Mouse (Mus musculus) CH12.LX (cell line): ENCODE results near the gene Rpl38. TPM values are rescaled to one million over a fixed set of nuclear protein-coding genes. Genes with fewer than 3 reads are reported as not detected.

ENCODE experiments used
- DNase-seq: peaks from one replicate; pipeline ENCODE4 v3.0.0-alpha.2; 2013; ENCODE audit errors: extremely low read depth
- H3K27ac ChIP-seq: 2 replicates; pipeline ENCODE4 v1.5.1; 2012; ENCODE audit warnings: low read depth, mild to moderate bottlenecking, control low read depth, moderate library complexity; ENCODE audit not compliant: insufficient read depth
- H3K27me3 ChIP-seq: replicated peaks from 2 replicates; pipeline ENCODE3; 2012; ENCODE audit warnings: inconsistent platforms
- H3K36me3 ChIP-seq, 2 experiments: replicated peaks in 1 of 2; 2 replicates each; pipeline versions ENCODE3 to v1.6.1; 2012; ENCODE audit warnings: inconsistent platforms in 1 of 2, low read length in 1 of 2, mild to moderate bottlenecking in 1 of 2, mixed read lengths in 1 of 2, moderate library complexity in 1 of 2; ENCODE audit not compliant: control insufficient read depth in 1 of 2, insufficient read depth in 1 of 2
- H3K4me1 ChIP-seq, 2 experiments: 2 replicates each; pipeline ENCODE4 v1.6.1; 2012; ENCODE audit warnings: inconsistent platforms in 1 of 2, moderate library complexity in 1 of 2; ENCODE audit not compliant: insufficient read depth in 2 of 2, control insufficient read depth in 1 of 2
- H3K4me2 ChIP-seq: 2 replicates; pipeline ENCODE4 v1.6.1; 2012; ENCODE audit warnings: low read depth, mild to moderate bottlenecking, control low read depth; ENCODE audit not compliant: poor library complexity, insufficient read depth, severe bottlenecking
- H3K4me3 ChIP-seq, 3 experiments: fragments of 150-350 bp in 1 of 3; sonication (generic) in 1 of 3; replicated peaks in 1 of 3; 2 replicates each; pipeline versions ENCODE3 to v1.5.1; 2011 to 2012; ENCODE audit warnings: low read depth in 2 of 3, low read length in 2 of 3, mild to moderate bottlenecking in 2 of 3, moderate library complexity in 2 of 3, control low read depth in 1 of 3, improper control_type of control experiment in 1 of 3, inconsistent platforms in 1 of 3, mixed read lengths in 1 of 3; ENCODE audit not compliant: poor library complexity in 1 of 3
- H3K79me2 ChIP-seq: replicated peaks from 2 replicates; pipeline ENCODE4 v1.6.1; 2012; ENCODE audit warnings: mild to moderate bottlenecking, moderate library complexity; ENCODE audit not compliant: control insufficient read depth, poor library complexity, insufficient read depth, severe bottlenecking; ENCODE audit errors: extremely low read depth
- H3K9ac ChIP-seq: 2 replicates; pipeline ENCODE4 v1.6.1; 2012; ENCODE audit warnings: low read depth, mild to moderate bottlenecking, control low read depth, moderate library complexity; ENCODE audit not compliant: insufficient read depth
- H3K9me3 ChIP-seq: replicated peaks from 2 replicates; pipeline ENCODE3; 2012; ENCODE audit warnings: low read length, inconsistent platforms, mixed read lengths
- BHLHE40 ChIP-seq: IDR thresholded peaks from 2 replicates; pipeline ENCODE4 v1.6.1; 2011; ENCODE audit warnings: mild to moderate bottlenecking, low read depth, low read length, improper control_type of control experiment
- CHD1 ChIP-seq: IDR thresholded peaks from 2 replicates; pipeline ENCODE4 v1.6.1; 2012; ENCODE audit warnings: low read depth, low read length, improper control_type of control experiment, inconsistent platforms
- CHD2 ChIP-seq: IDR thresholded peaks from 2 replicates; pipeline ENCODE4 v1.6.1; 2011; ENCODE audit warnings: low read length, improper control_type of control experiment
- CTCF ChIP-seq, 2 experiments: IDR thresholded peaks in 1 of 2; conservative IDR thresholded peaks in 1 of 2; 2 replicates each; pipeline ENCODE4 v1.5.1; 2011 to 2012; ENCODE audit warnings: low read depth in 2 of 2, low read length in 2 of 2, improper control_type of control experiment in 1 of 2, inconsistent platforms in 1 of 2, mild to moderate bottlenecking in 1 of 2, moderate library complexity in 1 of 2
- E2F4 ChIP-seq: IDR thresholded peaks from 2 replicates; pipeline ENCODE4 v1.6.1; 2011; ENCODE audit warnings: low read depth, low read length, improper control_type of control experiment; ENCODE audit not compliant: insufficient replicate concordance
- ELF1 ChIP-seq: IDR thresholded peaks from 2 replicates; pipeline ENCODE4 v1.6.1; 2014; ENCODE audit warnings: low read depth, mild to moderate bottlenecking, inconsistent platforms, low read length, improper control_type of control experiment
- EP300 ChIP-seq: IDR thresholded peaks from 2 replicates; pipeline ENCODE4 v1.6.1; 2011; ENCODE audit warnings: low read length, improper control_type of control experiment
- ETS1 ChIP-seq: conservative IDR thresholded peaks from 2 replicates; pipeline ENCODE4 v1.6.1; 2012; ENCODE audit warnings: low read depth, mild to moderate bottlenecking, inconsistent platforms, low read length, improper control_type of control experiment, moderate library complexity
- GABPA ChIP-seq: IDR thresholded peaks from 2 replicates; pipeline ENCODE4 v1.6.1; 2012; ENCODE audit warnings: low read depth, low read length, improper control_type of control experiment, inconsistent platforms; ENCODE audit not compliant: insufficient replicate concordance
- HCFC1 ChIP-seq: IDR thresholded peaks from 2 replicates; pipeline ENCODE4 v1.6.1; 2012; ENCODE audit warnings: low read depth, mild to moderate bottlenecking, inconsistent platforms, low read length, improper control_type of control experiment
- IRF4 ChIP-seq: IDR thresholded peaks from 2 replicates; pipeline ENCODE4 v1.6.1; 2014; ENCODE audit warnings: low read depth, mild to moderate bottlenecking, inconsistent platforms, low read length, improper control_type of control experiment
- JUN ChIP-seq: IDR thresholded peaks from 2 replicates; pipeline ENCODE4 v1.6.1; 2011; ENCODE audit warnings: low read depth, mild to moderate bottlenecking, low read length, improper control_type of control experiment, moderate library complexity; ENCODE audit not compliant: insufficient read depth
- JUND ChIP-seq: conservative IDR thresholded peaks from 2 replicates; pipeline ENCODE4 v1.6.1; 2011; ENCODE audit warnings: low read depth, low read length, improper control_type of control experiment
- KAT2A ChIP-seq: IDR thresholded peaks from 2 replicates; pipeline ENCODE4 v1.6.1; 2012; ENCODE audit warnings: low read length, improper control_type of control experiment, inconsistent platforms; ENCODE audit not compliant: insufficient replicate concordance
- MAFK ChIP-seq: IDR thresholded peaks from 2 replicates; pipeline ENCODE4 v1.6.1; 2011; ENCODE audit warnings: low read length, improper control_type of control experiment; ENCODE audit not compliant: insufficient replicate concordance
- MAX ChIP-seq: IDR thresholded peaks from 2 replicates; pipeline ENCODE4 v1.6.1; 2011; ENCODE audit warnings: low read length, improper control_type of control experiment
- MAZ ChIP-seq: IDR thresholded peaks from 2 replicates; pipeline ENCODE4 v1.6.1; 2012; ENCODE audit warnings: low read depth, mild to moderate bottlenecking, inconsistent platforms, low read length, improper control_type of control experiment, moderate library complexity
- MEF2A ChIP-seq: IDR thresholded peaks from 2 replicates; pipeline ENCODE4 v1.6.1; 2014; ENCODE audit warnings: low read depth, mild to moderate bottlenecking, inconsistent platforms, low read length, improper control_type of control experiment, borderline replicate concordance
- MXI1 ChIP-seq: IDR thresholded peaks from 2 replicates; pipeline ENCODE4 v1.6.1; 2011; ENCODE audit warnings: mild to moderate bottlenecking, low read depth, low read length, improper control_type of control experiment
- MYC ChIP-seq: IDR thresholded peaks from 2 replicates; pipeline ENCODE4 v1.6.1; 2011; ENCODE audit warnings: low read depth, mild to moderate bottlenecking, improper control_type of control experiment, low read length
- NELFE ChIP-seq: IDR thresholded peaks from 2 replicates; pipeline ENCODE4 v1.6.1; 2011; ENCODE audit warnings: low read depth, low read length, improper control_type of control experiment
- NRF1 ChIP-seq: IDR thresholded peaks from 2 replicates; pipeline ENCODE4 v1.6.1; 2014; ENCODE audit warnings: low read depth, mild to moderate bottlenecking, inconsistent platforms, low read length, improper control_type of control experiment, moderate library complexity
- PAX5 ChIP-seq: IDR thresholded peaks from 2 replicates; pipeline ENCODE4 v1.6.1; 2012; ENCODE audit warnings: low read length, inconsistent platforms, mixed read lengths
- POLR2A ChIP-seq: IDR thresholded peaks from 2 replicates; pipeline ENCODE4 v1.6.1; 2011; ENCODE audit warnings: low read depth, mild to moderate bottlenecking, improper control_type of control experiment, low read length
- POLR2AphosphoS2 ChIP-seq: IDR thresholded peaks from 2 replicates; pipeline ENCODE4 v1.6.1; 2011; ENCODE audit warnings: low read depth, low read length, improper control_type of control experiment
- RAD21 ChIP-seq: IDR thresholded peaks from 2 replicates; pipeline ENCODE4 v1.6.1; 2011; ENCODE audit warnings: low read depth, mild to moderate bottlenecking, low read length, improper control_type of control experiment, moderate library complexity
- RCOR1 ChIP-seq: conservative IDR thresholded peaks from 2 replicates; pipeline ENCODE4 v1.6.1; 2012; ENCODE audit warnings: low read depth, mild to moderate bottlenecking, inconsistent platforms, low read length, improper control_type of control experiment
- SIN3A ChIP-seq: IDR thresholded peaks from 2 replicates; pipeline ENCODE4 v1.6.1; 2012; ENCODE audit warnings: low read length, improper control_type of control experiment, inconsistent platforms
- SMC3 ChIP-seq: IDR thresholded peaks from 2 replicates; pipeline ENCODE4 v1.6.1; 2011; ENCODE audit warnings: low read depth, low read length, improper control_type of control experiment
- TBP ChIP-seq: conservative IDR thresholded peaks from 2 replicates; pipeline ENCODE4 v1.6.1; 2011; ENCODE audit warnings: low read depth, low read length, improper control_type of control experiment
- TCF12 ChIP-seq: IDR thresholded peaks from 2 replicates; pipeline ENCODE4 v1.6.1; 2014; ENCODE audit warnings: low read depth, mild to moderate bottlenecking, inconsistent platforms, low read length, improper control_type of control experiment
- UBTF ChIP-seq: IDR thresholded peaks from 2 replicates; pipeline ENCODE4 v1.6.1; 2012; ENCODE audit warnings: low read depth, mild to moderate bottlenecking, inconsistent platforms, low read length, improper control_type of control experiment, moderate library complexity
- USF1 ChIP-seq: IDR thresholded peaks from 2 replicates; pipeline ENCODE4 v1.6.1; 2014; ENCODE audit warnings: low read depth, mild to moderate bottlenecking, inconsistent platforms, low read length, improper control_type of control experiment
- USF2 ChIP-seq: conservative IDR thresholded peaks from 2 replicates; pipeline ENCODE4 v1.6.1; 2011; ENCODE audit warnings: low read depth, low read length, improper control_type of control experiment
- ZC3H11A ChIP-seq: IDR thresholded peaks from 2 replicates; pipeline ENCODE4 v1.6.1; 2012; ENCODE audit warnings: low read depth, mild to moderate bottlenecking, inconsistent platforms, low read length, improper control_type of control experiment
- ZKSCAN1 ChIP-seq: IDR thresholded peaks from 2 replicates; pipeline ENCODE4 v1.6.1; 2012; ENCODE audit warnings: low read depth, inconsistent platforms, low read length, improper control_type of control experiment, borderline replicate concordance
- ZMIZ1 ChIP-seq: IDR thresholded peaks from 2 replicates; pipeline ENCODE4 v1.6.1; 2012; ENCODE audit warnings: low read depth, mild to moderate bottlenecking, inconsistent platforms, low read length, improper control_type of control experiment
- ZNF384 ChIP-seq: IDR thresholded peaks from 2 replicates; pipeline ENCODE4 v1.6.1; 2012; ENCODE audit warnings: low read depth, low read length, improper control_type of control experiment, inconsistent platforms
- dilution Hi-C: fragments of 300-500 bp; cut with MboI; formaldehyde crosslinking; loops from 2 replicates; pipeline ENCODE4 v1.14.3; 2020; ENCODE audit warnings: low sequenced_read_pairs; ENCODE audit not compliant: extremely low pct_unique_long_range_greater_than_20kb, extremely low pct_ligation_motif_present
- in situ Hi-C: fragments of 300-500 bp; cut with MboI; formaldehyde crosslinking; loops from 3 replicates; pipeline ENCODE4 v1.14.3; 2019; ENCODE audit warnings: low sequenced_read_pairs, low pct_ligation_motif_present, low pct_unique_long_range_greater_than_20kb, mixed read lengths
- polyA plus RNA-seq: library from polyadenylated mRNA; unstranded; fragments of >175 nt; gene quantifications from 2 replicates; pipeline ENCODE4 v1.2.1, GENCODE M21; 2012; ENCODE audit warnings: low read depth; ENCODE audit not compliant: insufficient read length
- total RNA-seq, 2 experiments: library from RNA; depleted of rRNA; stranded (reverse); fragments of 300-350 nt in 1 of 2; fragments of >200 nt in 1 of 2; gene quantifications; 2 replicates each; pipeline ENCODE4 v1.2.3; 2012 to 2014

Gene Rpl38
- total and polyA plus RNA-seq, 3 experiments: 1,435 to 5,556 (median 4,204) TPM

- DNase-seq: no peak
- H3K9me3 ChIP-seq: peaks cover 3% of the 10 kb centered on the region
- peaks cover 15 to 27% of the 10 kb centered on the region in 2 experiments for H3K4me1 ChIP-seq
- H3K27ac ChIP-seq: no peak overlapping the region
- dilution Hi-C loops (no loop called here), in situ Hi-C loops (loop anchor here (25.0 kb wide), 1 partner anchor 942 kb away; the partner anchor contains the start of gene Cpsf4l)
- peak overlapping the region; percentile 39 for H3K4me2 ChIP-seq
- no peaks in the 10 kb centered on the region for H3K36me3 ChIP-seq
- H3K9ac ChIP-seq: peak overlapping the region; percentile 2; the same call in 1 of the 2 replicates
- TF ChIP-seq EP300: no peak
- TF ChIP-seq MXI1: peak; percentile 43; the same call in 1 of the 2 replicates
- peak; percentile 56; the same call in 1 of the 2 replicates for TF ChIP-seq TBP
- TF ChIP-seq SMC3: peak; percentile 14
- TF ChIP-seq NRF1: no peak
- peak; percentile 76; the same call in 1 of the 2 replicates for TF ChIP-seq MYC
- TF ChIP-seq ELF1: no peak
- TF ChIP-seq TCF12: 0 out of 2 replicates have a peak, but pooled peaks have one; percentile 37
- TF ChIP-seq NELFE: peak; percentile 10; the same call in 1 of the 2 replicates
- TF ChIP-seq MAX: no peak
- no peak for TF ChIP-seq ZKSCAN1
- TF ChIP-seq RCOR1: no peak
- no peak for TF ChIP-seq JUN
- TF ChIP-seq USF1: peak; percentile 21; the same call in 1 of the 2 replicates
- 0 out of 2 replicates have a peak, but pooled peaks have one; percentile 33 for TF ChIP-seq MEF2A
- TF ChIP-seq E2F4: no peak
- TF ChIP-seq MAFK: no peak
- TF ChIP-seq CTCF (conservative IDR thresholded peaks at IDR 0.05 in 1 of 2, IDR thresholded peaks at IDR 0.05 in 1 of 2; ENCODE audit: low read depth in 2 of 2, low read length in 2 of 2): peak; percentile 41 to 91; a peak in 3 of 4 replicates
- TF ChIP-seq ZC3H11A: no peak
- peak; percentile 46; the same call in 1 of the 2 replicates for TF ChIP-seq HCFC1
- TF ChIP-seq KAT2A: no peak
- TF ChIP-seq USF2: no peak
- TF ChIP-seq CHD1: no peak
- peak; percentile 71 for TF ChIP-seq RAD21
- TF ChIP-seq MAZ: peak; percentile 98
- no peak for TF ChIP-seq BHLHE40
- TF ChIP-seq GABPA: no peak
- TF ChIP-seq ZNF384: 0 out of 2 replicates have a peak, but pooled peaks have one; percentile 64
- TF ChIP-seq PAX5: no peak
- TF ChIP-seq POLR2AphosphoS2: no peak
- TF ChIP-seq UBTF: 0 out of 2 replicates have a peak, but pooled peaks have one; percentile 34
- TF ChIP-seq CHD2: no peak
- no peak for TF ChIP-seq ZMIZ1
- peak; percentile 24; the same call in 1 of the 2 replicates for TF ChIP-seq IRF4
- TF ChIP-seq SIN3A: peak; percentile 8; the same call in 1 of the 2 replicates
- TF ChIP-seq ETS1: no peak
- peak; percentile 71 for TF ChIP-seq POLR2A
- TF ChIP-seq JUND: no peak
- peaks cover 21% of the 10 kb centered on the region for H3K27me3 ChIP-seq
- H3K79me2 ChIP-seq: no peaks in the 10 kb centered on the region
- H3K4me3 ChIP-seq: peak overlapping the region; percentile 10 to 51 (median 13)
Measured at GRCm38 (mm10) chr11:114654552-114654951, 13.8 kb upstream of the Rpl38 start.
